Mouse (Mus musculus) bone marrow, adult 2 months (tissue): Measurements from ENCODE around the gene Nlgn1.

Source experiments
- CTCF ChIP-seq: fragments of 200-500 bp; IDR thresholded peaks from 2 replicates; pipeline ENCODE4 v1.5.1; 2011; ENCODE audit warnings: low read length, control low read depth; ENCODE audit not compliant: control insufficient read depth, insufficient read depth
- POLR2A ChIP-seq: fragments of 200-500 bp; IDR thresholded peaks from 2 replicates; pipeline ENCODE4 v1.6.1; 2011; ENCODE audit warnings: low read depth, mild to moderate bottlenecking, control low read depth, low read length, borderline replicate concordance; ENCODE audit not compliant: control insufficient read depth

DNA sequence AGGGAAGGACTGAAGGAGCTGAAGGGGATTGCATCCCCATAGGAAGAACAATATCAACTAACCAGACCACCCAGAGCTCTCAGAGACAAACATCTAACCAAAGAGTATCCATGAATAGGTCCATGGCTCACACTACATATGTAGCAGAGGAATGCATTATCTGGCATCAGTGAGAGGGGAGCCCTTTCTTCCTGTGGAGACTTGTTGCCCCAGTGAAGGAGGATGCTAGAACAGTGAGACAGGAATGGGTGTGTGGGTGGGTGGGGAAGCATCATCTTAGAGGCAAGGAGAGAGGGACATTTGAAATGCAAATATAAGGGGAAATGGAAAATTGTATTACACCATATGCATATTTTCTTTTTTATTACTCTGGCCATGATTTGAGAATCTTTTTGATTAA lies 473.9 kb downstream of the Nlgn1 start:
- TF ChIP-seq CTCF (no peak), POLR2A (no peak)
